Mouse (Mus musculus) cerebellum, postnatal 10 days (tissue): ENCODE results near the gene Uba5.
A peak's percentile ranks its signal among the peaks of the same experiment; 100 is the strongest.

Experiments used
- DNase-seq, 2 experiments: peaks; one replicate each; pipeline ENCODE4 v3.0.0; 2021; ENCODE audit warnings: mixed read lengths in 2 of 2

The Uba5 gene

GRCm38 (mm10) chr9:104062430-104063243 lies at the start of gene Uba5:
Uba5 (minus strand) TSS chr9:104063134.
- peak; percentile 85 to 88 for DNase-seq

- no peak for DNase-seq
Measured at GRCm38 (mm10) chr9:104109151-104109550, 46.2 kb upstream of the Uba5 start.

- DNase-seq, result no peak
Measured at GRCm38 (mm10) chr9:104108571-104109143, 45.7 kb upstream of the Uba5 start.

DNA sequence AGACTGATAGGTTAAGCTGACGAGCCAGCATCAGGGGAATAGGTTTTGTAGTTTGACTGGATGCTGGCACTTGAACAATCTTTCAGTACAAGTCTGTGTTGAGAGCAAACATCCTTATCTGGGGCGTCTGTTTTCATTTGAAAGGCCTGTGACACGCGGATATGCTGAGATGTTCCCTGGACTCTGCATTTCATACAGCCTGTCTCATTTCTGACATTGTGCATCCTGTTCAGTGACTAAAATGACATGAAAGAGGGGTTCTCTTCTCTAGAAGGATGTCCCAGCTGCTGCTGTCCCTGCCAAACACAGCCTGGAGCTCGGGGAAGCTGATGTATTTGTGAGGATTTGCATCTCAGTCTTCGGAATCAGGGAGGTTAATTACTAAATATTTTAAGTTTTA lies 44.5 kb upstream of the Uba5 start:
- no peak for DNase-seq

DNA sequence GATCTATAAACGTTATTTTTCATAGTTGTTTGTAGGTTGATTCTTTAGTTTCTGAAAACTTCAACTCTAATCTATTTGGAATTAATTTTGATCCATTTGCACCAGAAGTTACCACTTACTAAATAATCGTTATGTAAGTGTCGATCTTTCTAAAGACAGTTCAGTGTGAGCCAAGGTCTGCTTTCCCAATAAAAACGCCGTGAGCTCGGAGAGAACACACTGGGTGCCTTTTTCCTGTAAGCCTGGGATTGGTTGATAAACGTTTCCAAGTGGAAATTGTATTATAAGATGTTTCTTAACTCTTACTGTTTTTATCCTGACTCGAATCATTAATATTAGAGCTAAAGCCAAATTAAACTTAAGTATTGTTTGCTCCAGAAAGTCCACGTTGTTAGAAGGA lies 44.0 kb upstream of the Uba5 start:
- DNase-seq, result no peak

DNA sequence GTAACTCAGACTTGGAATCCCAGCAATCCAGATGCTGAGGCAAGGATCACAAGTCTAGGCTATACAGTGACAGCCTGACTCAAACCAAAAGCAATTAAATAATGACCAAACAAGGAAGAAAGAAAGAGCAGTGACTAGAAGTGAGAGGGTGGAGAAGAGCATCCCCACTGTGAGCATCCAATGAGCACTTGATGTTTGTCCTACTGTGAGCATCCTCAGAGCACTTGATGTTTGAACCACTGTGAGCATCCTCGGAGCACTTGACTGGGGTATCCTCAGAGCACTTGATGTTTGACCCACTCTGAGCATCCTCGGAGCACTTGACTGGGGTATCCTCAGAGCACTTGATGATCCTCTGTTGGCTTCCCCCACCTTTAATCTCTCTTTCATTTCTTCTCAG lies 42.1 kb upstream of the Uba5 start:
- no peak for DNase-seq

DNA sequence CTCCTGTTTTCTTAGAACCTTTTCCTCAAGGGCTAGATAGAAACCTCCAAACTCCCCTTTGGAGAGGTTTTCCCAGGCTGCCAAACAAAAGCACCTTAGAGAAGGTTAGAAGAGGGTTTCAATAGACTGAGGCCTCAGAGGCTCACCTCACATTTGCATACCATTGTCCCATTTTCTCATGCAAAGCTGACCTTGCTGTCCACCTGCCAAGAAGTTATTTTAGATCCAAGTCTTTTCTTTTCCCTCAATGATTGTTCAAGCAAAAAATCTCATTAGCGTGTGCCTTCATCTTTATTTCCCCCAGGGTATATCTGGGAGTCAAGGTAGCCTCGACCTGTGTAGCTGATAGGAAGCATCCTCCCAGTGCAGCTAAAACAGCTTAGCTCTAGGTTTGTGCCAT lies 40.0 kb upstream of the Uba5 start:
- no peak for DNase-seq

DNA sequence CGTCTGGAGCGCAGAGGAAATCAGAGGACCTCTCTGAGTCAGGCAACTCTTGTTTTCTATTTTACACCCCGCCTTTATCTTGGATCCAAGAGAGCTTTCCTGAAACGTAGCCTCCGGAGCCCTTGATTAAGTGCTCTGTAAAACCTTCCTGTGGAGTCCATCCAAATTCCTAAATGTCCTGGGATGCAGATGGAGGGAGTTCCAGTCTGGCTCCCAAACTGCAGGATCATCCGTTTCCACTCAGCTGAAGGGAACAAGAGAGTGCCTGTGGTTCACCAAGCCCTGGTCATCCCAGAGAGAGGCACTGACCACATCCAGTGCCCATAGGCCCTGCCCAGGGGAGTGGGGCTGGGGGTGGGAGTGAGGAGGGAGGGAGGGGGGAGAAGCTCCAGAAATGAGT lies 39.4 kb upstream of the Uba5 start:
- DNase-seq, result no peak

DNA sequence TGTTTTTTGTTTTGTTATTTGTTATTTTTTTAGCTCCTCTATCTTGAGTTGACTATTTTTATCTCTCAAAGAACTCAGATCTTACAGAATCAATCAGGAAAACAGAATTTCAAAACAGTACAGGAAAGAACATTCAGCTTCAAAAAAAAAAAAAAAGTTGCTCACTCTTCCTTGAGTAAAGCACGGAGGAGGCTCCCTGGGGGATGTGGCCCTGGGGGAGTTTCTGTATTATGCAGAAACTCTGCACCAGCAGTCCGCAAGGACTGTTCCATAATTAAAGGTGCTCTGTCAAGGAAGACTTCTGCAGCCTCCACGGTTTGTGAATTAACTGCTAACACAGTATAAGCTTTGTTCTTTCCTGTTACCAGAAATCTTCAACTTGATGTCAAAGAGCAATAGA lies 38.5 kb upstream of the Uba5 start:
- DNase-seq, result peak in 1 of 2 experiments; percentile 11

DNA sequence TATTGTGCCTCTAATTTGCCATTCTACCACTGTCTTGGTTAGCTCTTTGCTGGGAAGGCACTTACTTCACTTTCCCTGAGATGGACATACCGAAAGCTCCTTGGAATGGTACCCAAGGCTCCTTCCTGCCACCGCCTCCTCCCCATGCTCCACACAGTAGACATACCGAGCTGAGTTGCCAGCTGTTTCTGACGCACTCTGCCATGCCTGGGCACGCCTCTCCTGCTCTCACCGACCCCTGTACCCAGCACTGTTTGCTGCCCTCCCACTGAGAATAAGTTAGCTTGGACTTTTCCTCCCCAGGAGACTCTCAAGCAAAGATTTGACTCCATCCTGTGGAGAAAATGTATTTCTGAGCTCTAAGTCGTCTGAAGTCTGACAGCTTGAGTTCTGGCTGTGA lies 37.9 kb upstream of the Uba5 start:
- no peak for DNase-seq

- no peak for DNase-seq
Measured at GRCm38 (mm10) chr9:104099060-104099459, 36.1 kb upstream of the Uba5 start.

- DNase-seq, result no peak
Measured at GRCm38 (mm10) chr9:104098256-104098655, 35.3 kb upstream of the Uba5 start.

GRCm38 (mm10) chr9:104092945-104093344 lies 30.0 kb upstream of the Uba5 start:
- no peak for DNase-seq

- peak; percentile 20 to 34 for DNase-seq
Measured at GRCm38 (mm10) chr9:104088555-104088954, 25.6 kb upstream of the Uba5 start.

DNA sequence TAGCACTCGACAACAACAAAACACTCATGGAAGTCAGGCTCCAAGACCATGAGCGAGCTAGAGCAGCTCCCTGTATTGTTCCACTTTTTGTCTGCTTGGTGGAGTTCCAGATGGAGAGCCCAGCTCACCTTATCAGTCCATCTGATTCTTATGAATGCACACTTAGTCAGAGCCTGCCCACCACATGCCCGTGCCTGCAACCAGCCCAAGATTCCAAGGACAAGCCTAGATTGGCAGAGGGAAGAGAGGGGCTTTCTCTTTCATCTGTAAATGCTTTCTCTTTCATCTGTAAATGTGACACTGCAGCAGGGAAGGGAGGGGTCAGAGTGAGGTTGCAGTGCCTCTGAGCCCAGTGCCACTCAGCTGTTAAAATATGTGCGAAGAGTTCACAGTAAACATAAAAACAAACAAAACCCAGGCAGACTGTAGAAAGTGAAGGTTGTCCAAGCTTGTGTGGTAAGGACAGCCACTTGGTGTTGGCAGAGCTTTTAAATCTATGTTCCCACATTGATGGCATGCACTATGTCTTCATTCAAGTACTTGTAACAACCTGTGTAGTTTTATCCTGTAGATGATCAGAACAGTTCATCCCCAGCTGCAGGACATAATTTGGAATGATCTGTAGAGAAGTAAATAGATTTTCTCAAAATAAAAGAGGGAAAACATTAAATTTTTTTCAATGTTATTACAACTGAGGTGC lies 22.9 kb upstream of the Uba5 start:
- no peak for DNase-seq

DNA sequence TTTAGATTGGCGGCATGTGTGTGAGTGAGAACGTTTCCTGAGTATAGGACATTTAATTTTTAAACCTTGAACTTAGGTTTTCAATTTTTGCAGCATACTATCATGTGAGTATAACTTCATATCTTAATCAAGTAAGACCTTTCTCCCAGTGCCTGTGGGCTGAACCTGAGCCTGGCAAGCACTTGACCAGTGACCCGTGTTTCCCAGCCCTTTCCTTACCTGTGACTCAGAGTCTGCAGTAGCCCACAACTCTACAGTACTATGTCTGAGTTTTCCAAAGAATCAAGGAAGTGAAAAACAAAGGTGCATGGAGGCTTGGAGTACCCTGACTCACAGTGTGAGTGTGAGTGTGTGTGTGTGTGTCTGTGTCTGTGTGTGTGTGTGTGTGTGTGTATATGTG lies 17.1 kb upstream of the Uba5 start:
- no peak for DNase-seq

- DNase-seq, result peak; percentile 50 to 61
Measured at GRCm38 (mm10) chr9:104079379-104079778, 16.4 kb upstream of the Uba5 start.

- no peak for DNase-seq
Measured at GRCm38 (mm10) chr9:104078780-104079179, 15.8 kb upstream of the Uba5 start.

GRCm38 (mm10) chr9:104075808-104076207 lies 12.9 kb upstream of the Uba5 start:
- DNase-seq, result peak in 1 of 2 experiments; percentile 25

- no peak for DNase-seq
Measured at GRCm38 (mm10) chr9:104070863-104071604, 8.1 kb upstream of the Uba5 start.

DNA sequence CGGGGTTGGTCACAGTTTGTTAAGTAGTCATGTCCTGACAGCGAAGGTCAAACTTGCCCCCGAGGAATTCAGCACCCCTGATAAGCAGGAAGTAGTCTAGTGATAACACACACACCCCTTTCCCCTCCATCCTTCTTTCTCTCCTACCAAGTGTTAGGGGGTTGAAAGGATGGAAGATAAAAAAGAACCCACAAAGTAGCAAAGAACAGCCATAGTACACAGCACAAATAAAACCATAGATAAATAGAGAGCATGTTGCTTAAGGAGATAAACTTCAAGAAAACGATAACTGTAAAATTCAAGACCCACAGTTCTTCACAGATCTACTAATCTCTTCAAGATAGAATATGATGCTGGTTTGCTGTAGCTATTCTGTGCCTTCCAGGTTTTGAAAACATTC lies 7.3 kb upstream of the Uba5 start:
- DNase-seq, result no peak

GRCm38 (mm10) chr9:104064571-104064970 lies 1.6 kb upstream of the Uba5 start:
- no peak for DNase-seq

DNA sequence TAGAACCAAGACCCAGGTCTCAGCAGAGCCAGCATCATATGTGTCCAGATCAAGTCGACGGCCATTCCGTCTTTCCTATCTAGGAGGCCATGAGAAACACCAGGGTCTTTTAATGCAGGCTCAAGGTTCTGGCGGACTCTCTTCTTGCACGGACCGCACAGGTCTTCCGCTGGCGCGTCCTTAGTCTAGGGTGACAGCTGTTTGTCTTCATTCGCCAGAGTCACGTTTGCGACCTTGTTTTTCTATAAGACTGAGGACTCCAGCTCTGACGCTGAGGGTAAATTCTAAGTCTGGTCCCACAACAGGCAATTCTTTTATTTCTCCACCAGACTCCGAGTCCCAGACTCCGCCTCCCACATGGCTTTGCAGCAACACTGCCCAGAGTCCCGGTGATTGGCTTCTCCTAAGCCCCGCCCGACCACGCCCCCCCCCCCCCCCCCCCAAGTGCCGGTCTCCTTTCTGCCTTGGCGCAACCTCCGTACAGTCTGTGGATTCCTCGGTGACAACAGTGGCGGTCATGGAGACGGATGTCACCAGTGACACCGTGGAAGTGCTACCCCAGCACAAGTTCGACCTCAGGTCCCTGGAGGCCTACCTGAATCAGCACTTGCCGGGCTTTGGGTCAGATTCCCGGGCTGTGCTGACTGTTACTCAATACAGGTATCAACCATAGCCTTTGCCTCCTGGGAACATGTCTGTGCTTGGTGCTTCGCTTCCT lies 469 bp upstream of the Uba5 start, which contains the start of gene Acad11:
Gene Acad11 (plus strand): TSS at position 134 of the 718 bp plus-strand sequence.
- DNase-seq, result peak; percentile 90
